Mouse (Mus musculus): ENCODE results near the gene Mcoln2. TPM values are rescaled to one million over a fixed set of nuclear protein-coding genes. Genes with fewer than 3 reads are reported as not detected.
A peak's percentile ranks its signal among the peaks of the same experiment; 100 is the strongest.

The Mcoln2 gene
- polyA plus RNA-seq, 1 experiment, result 3.6 TPM

DNA sequence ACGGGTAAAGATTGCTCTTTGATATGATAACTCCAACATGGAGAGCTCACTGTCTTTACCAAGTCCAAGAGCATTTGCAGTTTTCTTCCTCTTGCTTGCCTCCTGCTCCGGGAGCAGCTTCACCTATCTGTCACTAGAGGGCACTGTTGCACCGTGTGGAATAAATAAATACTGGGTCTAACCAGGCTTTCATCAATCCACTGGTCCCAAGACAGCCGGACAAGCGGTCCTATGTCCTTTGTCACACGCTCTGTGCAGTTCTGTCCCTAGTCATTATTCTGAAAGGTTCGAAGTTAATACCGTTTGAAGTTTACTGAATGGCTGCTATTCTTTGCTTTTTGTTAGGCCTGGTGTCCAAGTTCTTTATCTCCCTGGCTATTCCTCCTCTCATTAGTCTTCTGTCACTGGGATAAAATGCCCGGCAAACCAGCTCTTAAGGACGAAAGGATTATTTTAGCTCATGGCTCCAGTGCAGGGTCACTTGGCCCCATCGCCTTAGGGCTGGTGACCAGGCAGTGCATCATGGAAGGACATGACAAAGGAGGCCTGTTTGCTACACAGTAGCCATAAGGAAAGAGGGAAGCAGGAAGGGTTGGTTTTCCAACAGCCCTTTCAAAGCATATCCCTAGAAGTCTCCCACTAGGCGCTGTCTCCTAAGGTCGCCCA is 35.5 kb downstream of the Mcoln2 start:
- no peak overlapping the region for H3K4me3 ChIP-seq (replicated peaks; ENCODE audit: control insufficient read depth, low read depth, low read length)
- H3K27ac ChIP-seq (ENCODE audit: control insufficient read depth, insufficient read depth, low read depth, low read length, poor library complexity), result no peak overlapping the region
- 53% methylated on average over 13 of the region's 13 CpGs for WGBS
- no peaks in the 10 kb centered on the region for H3K4me1 ChIP-seq (ENCODE audit: control insufficient read depth, insufficient read depth, low read length)
- TF ChIP-seq POLR2A (IDR thresholded peaks at IDR 0.05; ENCODE audit: borderline replicate concordance, control insufficient read depth, low read depth, low read length) (no peak), CTCF (IDR thresholded peaks at IDR 0.05; ENCODE audit: control insufficient read depth, insufficient read depth, low read length) (peak; percentile 86)

DNA sequence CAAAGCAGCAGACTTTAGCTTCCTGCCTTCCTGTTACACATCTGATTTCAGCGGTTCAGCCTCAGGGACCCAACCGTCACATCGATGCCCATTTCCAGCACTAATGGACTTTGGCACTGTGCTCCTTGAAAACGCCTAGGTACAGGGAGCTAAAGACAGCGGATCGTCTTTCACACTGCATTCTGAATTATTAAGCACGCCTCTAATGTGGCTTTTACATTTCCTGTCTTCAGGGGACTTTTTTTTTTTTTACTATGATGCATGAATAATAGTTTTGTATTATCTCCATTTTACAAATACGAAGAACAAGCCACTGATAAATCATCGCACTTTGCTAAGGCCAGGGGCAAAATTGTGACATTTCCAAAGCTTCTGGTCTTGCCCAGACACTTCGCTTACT is 36.4 kb downstream of the Mcoln2 start:
- H3K27ac ChIP-seq (ENCODE audit: control insufficient read depth, insufficient read depth, low read depth, low read length, poor library complexity), result no peak overlapping the region
- WGBS, result 78% methylated on average over 10 of the region's 10 CpGs
- TF ChIP-seq POLR2A (IDR thresholded peaks at IDR 0.05; ENCODE audit: borderline replicate concordance, control insufficient read depth, low read depth, low read length), result no peak
- no peak for TF ChIP-seq CTCF (IDR thresholded peaks at IDR 0.05; ENCODE audit: control insufficient read depth, insufficient read depth, low read length)
- no peak overlapping the region for H3K4me3 ChIP-seq (replicated peaks; ENCODE audit: control insufficient read depth, low read depth, low read length)
- no peaks in the 10 kb centered on the region for H3K4me1 ChIP-seq (ENCODE audit: control insufficient read depth, insufficient read depth, low read length)

DNA sequence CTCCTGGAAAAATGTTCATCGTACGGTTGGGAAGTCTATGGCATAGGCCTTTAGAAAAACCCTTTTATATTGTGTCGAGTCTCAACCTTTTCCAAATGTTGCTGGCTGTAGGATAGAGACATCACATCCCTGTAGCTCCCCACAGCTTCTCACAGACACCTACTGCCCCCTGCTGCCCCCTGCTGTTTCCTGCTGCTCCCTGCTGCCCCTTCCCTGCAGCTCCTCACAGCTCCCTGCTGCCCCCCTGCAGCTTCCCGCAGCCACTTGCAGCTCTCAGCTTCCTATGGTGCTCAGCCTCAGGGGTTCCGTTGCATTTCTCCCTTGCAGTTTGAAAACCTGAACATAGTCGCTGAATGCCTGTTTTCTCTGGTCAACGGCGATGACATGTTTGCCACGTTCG is 40.3 kb downstream of the Mcoln2 start:
- H3K27ac ChIP-seq (ENCODE audit: control insufficient read depth, insufficient read depth, low read depth, low read length, poor library complexity), result no peak overlapping the region
- 83% methylated on average over 10 of the region's 10 CpGs for WGBS

DNA sequence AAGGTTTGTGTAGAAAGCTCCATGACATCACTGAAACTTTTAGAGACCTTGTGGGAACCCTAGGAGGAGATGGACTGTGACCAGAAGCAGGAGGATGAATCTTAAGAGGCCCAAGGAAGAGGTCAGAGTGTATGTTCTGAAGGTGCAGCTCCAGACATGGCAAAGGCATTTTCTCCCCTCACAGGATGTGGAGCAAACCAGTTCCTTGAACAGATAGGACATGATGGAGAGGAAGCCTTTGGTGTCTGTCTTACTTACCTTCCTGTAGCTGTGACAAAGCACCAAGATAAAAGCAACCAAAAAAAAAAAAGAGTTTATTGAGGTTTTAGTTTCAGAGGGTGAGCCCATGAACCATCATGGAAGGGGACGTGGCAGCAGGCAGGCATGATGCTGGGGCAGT is 42.9 kb downstream of the Mcoln2 start:
- H3K4me1 ChIP-seq (ENCODE audit: control insufficient read depth, insufficient read depth, low read length), result peaks cover 2% of the 10 kb centered on the region
- H3K4me3 ChIP-seq (replicated peaks; ENCODE audit: control insufficient read depth, low read depth, low read length), result no peak overlapping the region
- WGBS, result 71% methylated on average over 1 of the region's 1 CpGs
- no peak overlapping the region for H3K27ac ChIP-seq (ENCODE audit: control insufficient read depth, insufficient read depth, low read depth, low read length, poor library complexity)
- TF ChIP-seq POLR2A (IDR thresholded peaks at IDR 0.05; ENCODE audit: borderline replicate concordance, control insufficient read depth, low read depth, low read length) (no peak), CTCF (IDR thresholded peaks at IDR 0.05; ENCODE audit: control insufficient read depth, insufficient read depth, low read length) (no peak)

More for the DNA sequence above, 40.3 kb downstream of the Mcoln2 start:
- H3K4me1 ChIP-seq (ENCODE audit: control insufficient read depth, insufficient read depth, low read length), result peaks cover 2% of the 10 kb centered on the region
- TF ChIP-seq CTCF (IDR thresholded peaks at IDR 0.05; ENCODE audit: control insufficient read depth, insufficient read depth, low read length), result peak; percentile 18; the same call in 1 of the 2 replicates
- no peak for TF ChIP-seq POLR2A (IDR thresholded peaks at IDR 0.05; ENCODE audit: borderline replicate concordance, control insufficient read depth, low read depth, low read length)
- no peak overlapping the region for H3K4me3 ChIP-seq (replicated peaks; ENCODE audit: control insufficient read depth, low read depth, low read length)

DNA sequence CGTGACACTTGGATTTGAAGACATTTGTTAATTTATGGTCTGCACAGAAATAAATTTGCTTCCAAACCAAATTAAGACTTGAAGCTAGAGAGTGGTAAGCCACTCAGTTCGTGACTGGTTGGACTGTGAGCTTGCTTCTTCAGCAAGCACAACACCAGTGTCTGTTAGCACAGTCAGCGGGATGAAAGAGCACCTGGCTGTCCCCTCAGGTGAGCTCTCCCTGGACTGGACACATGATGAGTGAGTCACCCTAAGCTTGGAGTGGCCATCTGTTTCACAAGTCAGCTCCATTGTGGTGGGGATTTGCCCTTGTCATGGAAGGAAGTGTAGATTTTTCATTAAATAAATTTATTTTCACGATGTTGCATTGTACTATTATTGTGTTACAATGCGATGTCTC is 45.5 kb downstream of the Mcoln2 start:
- Histone ChIP-seq H3K27ac (ENCODE audit: control insufficient read depth, insufficient read depth, low read depth, low read length, poor library complexity) (no peak overlapping the region), H3K4me3 (replicated peaks; ENCODE audit: control insufficient read depth, low read depth, low read length) (no peak overlapping the region), H3K4me1 (ENCODE audit: control insufficient read depth, insufficient read depth, low read length) (peaks cover 2% of the 10 kb centered on the region)
- TF ChIP-seq POLR2A (IDR thresholded peaks at IDR 0.05; ENCODE audit: borderline replicate concordance, control insufficient read depth, low read depth, low read length) (no peak), CTCF (IDR thresholded peaks at IDR 0.05; ENCODE audit: control insufficient read depth, insufficient read depth, low read length) (no peak)
- WGBS, result 81% methylated on average over 5 of the region's 5 CpGs

DNA sequence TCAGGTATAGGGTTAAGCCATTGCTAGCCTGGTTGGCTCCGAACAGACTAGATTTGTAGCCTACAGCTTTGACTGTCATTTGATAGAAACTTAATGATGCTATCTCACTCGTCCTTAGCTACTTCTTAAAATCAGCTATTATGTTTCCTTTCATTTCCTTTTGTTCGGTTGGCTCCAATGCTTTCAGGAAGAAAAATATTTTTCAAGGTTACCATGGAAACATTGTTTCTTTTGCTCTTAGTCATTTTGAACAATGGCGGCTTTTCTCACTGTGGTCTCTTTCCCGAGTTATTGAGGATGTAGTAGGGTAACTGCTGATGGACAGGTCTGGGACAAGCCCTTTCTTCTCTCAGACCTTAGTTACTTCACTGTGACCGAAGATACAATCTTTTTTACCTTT is 46.7 kb downstream of the Mcoln2 start:
- 53% methylated on average over 6 of the region's 6 CpGs for WGBS
- no peak overlapping the region for H3K4me3 ChIP-seq (replicated peaks; ENCODE audit: control insufficient read depth, low read depth, low read length)
- no peak overlapping the region for H3K27ac ChIP-seq (ENCODE audit: control insufficient read depth, insufficient read depth, low read depth, low read length, poor library complexity)
- peaks cover 2% of the 10 kb centered on the region for H3K4me1 ChIP-seq (ENCODE audit: control insufficient read depth, insufficient read depth, low read length)
- TF ChIP-seq CTCF (IDR thresholded peaks at IDR 0.05; ENCODE audit: control insufficient read depth, insufficient read depth, low read length) (no peak), POLR2A (IDR thresholded peaks at IDR 0.05; ENCODE audit: borderline replicate concordance, control insufficient read depth, low read depth, low read length) (no peak)

DNA sequence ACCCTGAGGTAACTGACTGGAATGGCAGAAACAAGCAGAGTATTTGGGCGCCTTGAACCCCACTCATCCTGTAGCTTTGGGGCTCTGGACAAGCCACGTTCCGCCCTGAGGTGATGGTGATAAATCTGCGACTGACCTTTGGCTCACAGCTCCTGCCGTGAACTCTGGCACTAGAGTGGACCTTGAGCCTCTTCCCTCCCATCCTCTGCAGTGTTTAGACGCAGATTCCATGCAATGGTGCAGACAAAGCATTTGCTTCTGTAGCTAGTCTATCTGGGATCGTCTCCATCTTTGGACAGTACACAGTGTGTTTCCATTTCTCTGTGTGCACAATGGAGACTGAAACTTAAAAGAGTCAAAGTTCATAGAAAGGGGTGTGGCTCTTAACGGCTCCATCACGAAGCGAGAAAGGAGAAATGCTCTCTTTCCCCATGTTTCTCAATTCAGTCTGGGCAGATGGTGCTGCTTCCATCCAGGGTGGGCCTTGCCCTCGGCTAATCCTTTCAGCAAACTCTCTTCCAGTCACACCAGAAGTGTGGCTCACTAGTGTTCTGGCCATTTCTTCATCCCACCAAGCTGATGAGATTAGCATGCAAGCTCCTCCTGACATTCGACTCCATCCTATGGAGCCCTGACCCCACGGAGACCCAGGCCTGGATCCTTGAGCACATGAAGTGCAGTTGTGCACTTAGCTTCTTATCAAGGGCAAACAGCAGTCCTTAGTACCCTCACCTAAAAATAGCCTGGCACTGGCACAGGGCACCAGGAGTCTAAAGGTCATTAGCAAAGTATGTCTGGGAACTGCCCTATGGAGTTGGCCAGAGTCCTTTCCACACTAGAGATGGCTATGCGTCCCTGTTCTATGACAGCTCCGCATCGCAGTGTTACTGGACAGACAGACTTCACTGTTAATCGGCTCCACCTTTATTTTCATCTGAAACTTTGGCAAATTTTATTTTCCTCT is 47.4 kb downstream of the Mcoln2 start:
- WGBS, result 79% methylated on average over 17 of the region's 17 CpGs
- Histone ChIP-seq H3K4me1 (ENCODE audit: control insufficient read depth, insufficient read depth, low read length) (peaks cover 2% of the 10 kb centered on the region), H3K4me3 (replicated peaks; ENCODE audit: control insufficient read depth, low read depth, low read length) (no peak overlapping the region), H3K27ac (ENCODE audit: control insufficient read depth, insufficient read depth, low read depth, low read length, poor library complexity) (no peak overlapping the region)
- TF ChIP-seq POLR2A (IDR thresholded peaks at IDR 0.05; ENCODE audit: borderline replicate concordance, control insufficient read depth, low read depth, low read length), result no peak
- TF ChIP-seq CTCF (IDR thresholded peaks at IDR 0.05; ENCODE audit: control insufficient read depth, insufficient read depth, low read length), result no peak

DNA sequence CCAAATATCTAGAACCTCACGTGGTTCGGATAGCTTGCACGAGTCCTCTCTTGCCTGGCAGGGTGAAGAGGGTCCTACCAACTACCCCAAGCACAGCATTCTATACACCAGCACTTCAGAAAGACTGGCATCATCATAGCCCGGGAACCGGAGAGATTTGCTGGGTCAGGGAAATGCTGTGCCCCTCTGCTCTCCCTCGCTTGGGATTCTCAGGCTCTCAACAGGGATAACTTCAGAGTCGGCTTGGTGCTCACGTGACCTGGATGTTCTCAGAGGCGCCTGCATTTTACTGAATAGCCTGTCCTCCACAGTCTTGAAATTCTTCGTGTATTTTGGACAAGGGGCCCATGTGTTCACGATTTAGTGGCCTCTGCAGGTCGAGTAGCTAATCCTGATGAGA is 48.2 kb downstream of the Mcoln2 start:
- TF ChIP-seq CTCF (IDR thresholded peaks at IDR 0.05; ENCODE audit: control insufficient read depth, insufficient read depth, low read length), result no peak
- TF ChIP-seq POLR2A (IDR thresholded peaks at IDR 0.05; ENCODE audit: borderline replicate concordance, control insufficient read depth, low read depth, low read length), result no peak
- 85% methylated on average over 12 of the region's 12 CpGs for WGBS
- H3K4me3 ChIP-seq (replicated peaks; ENCODE audit: control insufficient read depth, low read depth, low read length), result no peak overlapping the region

More for the DNA sequence above, 48.2 kb downstream of the Mcoln2 start:
- Histone ChIP-seq H3K4me1 (ENCODE audit: control insufficient read depth, insufficient read depth, low read length) (peaks cover 2% of the 10 kb centered on the region), H3K27ac (ENCODE audit: control insufficient read depth, insufficient read depth, low read depth, low read length, poor library complexity) (no peak overlapping the region)

All from bone marrow, adult 2 months (tissue).